Mouse (Mus musculus) right cerebral cortex, adult 18-20 months (tissue): ENCODE data around the gene Rab5b.
A peak's percentile ranks its signal among the peaks of the same experiment; 100 is the strongest.
"Not testable (repeated sequence)": the region's sequence is repeated elsewhere in the genome, so short reads cannot be mapped to it uniquely, and the experiment has no call there.

Experiments used
- DNase-seq: peaks from one replicate; pipeline ENCODE4 v3.0.0; 2022; ENCODE audit warnings: mixed read lengths

Gene Rab5b

GRCm38 (mm10) chr10:128695992-128696807, at the start of gene Rab5b:
TSS of gene Rab5b (minus strand) at chr10:128696264.
- peak; percentile 100 for DNase-seq

GRCm38 (mm10) chr10:128744680-128745601, 48.9 kb upstream of the Rab5b start, which contains the start of gene Dgka:
TSS of gene Dgka (minus strand) at chr10:128744855.
- DNase-seq: no peak

GRCm38 (mm10) chr10:128744211-128744610, 48.1 kb upstream of the Rab5b start:
- no peak for DNase-seq

GRCm38 (mm10) chr10:128743791-128744191, 47.7 kb upstream of the Rab5b start:
- peak; percentile 49 for DNase-seq

GRCm38 (mm10) chr10:128743235-128743634, 47.2 kb upstream of the Rab5b start:
- DNase-seq: no peak

GRCm38 (mm10) chr10:128742616-128743015, 46.6 kb upstream of the Rab5b start:
- no peak for DNase-seq

- no peak for DNase-seq
Observed at GRCm38 (mm10) chr10:128740296-128740695, 44.2 kb upstream of the Rab5b start.

- no peak for DNase-seq
Observed at GRCm38 (mm10) chr10:128737435-128737834, 41.4 kb upstream of the Rab5b start.

GRCm38 (mm10) chr10:128731992-128732391, 35.9 kb upstream of the Rab5b start:
- DNase-seq: no peak

GRCm38 (mm10) chr10:128731002-128731433, 35.0 kb upstream of the Rab5b start:
- DNase-seq: peak; percentile 46

- DNase-seq: no peak
Observed at GRCm38 (mm10) chr10:128728059-128728458, 32.0 kb upstream of the Rab5b start.

GRCm38 (mm10) chr10:128725466-128725865, 29.4 kb upstream of the Rab5b start:
- DNase-seq: not testable (repeated sequence)

GRCm38 (mm10) chr10:128715559-128716537, 19.8 kb upstream of the Rab5b start:
- DNase-seq: no peak

- DNase-seq: not testable (repeated sequence)
Observed at GRCm38 (mm10) chr10:128711318-128711717, 15.3 kb upstream of the Rab5b start.

- DNase-seq: no peak
Observed at GRCm38 (mm10) chr10:128705317-128705693, 9.2 kb upstream of the Rab5b start.

- DNase-seq: peak; percentile 87
Observed at GRCm38 (mm10) chr10:128704491-128705316, 8.6 kb upstream of the Rab5b start, which contains the start of gene Cdk2. TSS of gene Cdk2 (minus strand) at chr10:128705031.

GRCm38 (mm10) chr10:128703895-128704294, 7.8 kb upstream of the Rab5b start, which contains the start of gene Pmel:
TSS of gene Pmel (plus strand) at chr10:128704195.
- DNase-seq: no peak

- no peak for DNase-seq
Observed at GRCm38 (mm10) chr10:128702328-128703007, 6.4 kb upstream of the Rab5b start.

- no peak for DNase-seq
Observed at GRCm38 (mm10) chr10:128700712-128701111, 4.6 kb upstream of the Rab5b start.

GRCm38 (mm10) chr10:128699611-128700010, 3.5 kb upstream of the Rab5b start:
- no peak for DNase-seq
